In the genomic region with DNA sequence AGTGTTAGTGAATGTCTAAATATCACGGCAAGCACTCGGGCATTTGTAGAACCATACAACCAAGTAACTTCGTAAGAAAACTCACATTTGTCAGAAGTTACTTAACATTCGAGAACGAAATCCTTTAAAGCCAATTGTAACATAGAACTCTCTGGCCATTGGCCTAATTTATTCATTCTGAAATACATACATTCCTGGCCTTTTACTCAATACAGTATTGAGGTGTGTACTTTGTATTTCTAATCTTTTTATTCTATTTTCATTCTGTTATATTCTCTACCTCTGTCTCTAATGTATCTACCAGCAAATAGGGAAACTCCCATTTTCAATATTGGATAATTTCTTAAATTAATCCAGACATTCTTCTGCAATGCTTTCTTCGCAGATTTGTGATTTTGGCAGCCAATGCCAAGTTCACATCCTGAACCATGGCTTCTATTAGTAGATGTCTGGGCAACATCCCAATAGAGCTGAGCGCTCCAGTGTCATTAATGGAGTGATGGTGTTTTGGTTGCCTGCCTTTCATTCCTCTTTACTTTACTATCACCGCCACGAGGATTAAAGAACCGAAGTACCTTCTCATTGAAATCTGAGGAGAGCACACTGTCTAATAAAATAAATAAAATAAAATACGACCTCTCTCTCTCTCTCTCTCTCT, we compare ENCODE assay signal across 13 mouse cellular contexts.
A peak's percentile ranks its signal among the peaks of the same experiment; 100 is the strongest.
DNase-seq lines count a peak whose midpoint lies in the region; TF ChIP-seq lines count a peak whose summit lies in the region.
"Had no signal": no experiment of that assay in that cellular context is flagged by ENCODE, and none has a peak within 500 bp of the region (broad histone marks: within the 10 kb centered on the region; RNA-seq: fewer than 3 reads in every experiment).

No protein-coding gene starts in this region.

- no peak overlapping the region; the same call in 1 of the 2 replicates for H3K27ac ChIP-seq in gastrocnemius, adult 2 months
- H3K27ac ChIP-seq: lung, embryonic 15.5 days; stomach, embryonic 15.5 days had no signal

- TF ChIP-seq POLR2A in brain, embryonic 14.5 days (IDR thresholded peaks at IDR 0.05; ENCODE audit: borderline replicate concordance, extremely low read depth, insufficient read depth, insufficient read length, poor library complexity, severe bottlenecking) = no peak

- no peak for TF ChIP-seq CTCF in gastrocnemius, adult 2 months (IDR thresholded peaks at IDR 0.05)
- no peak for TF ChIP-seq CTCF in brain, embryonic 14.5 days (IDR thresholded peaks at IDR 0.05; ENCODE audit: borderline replicate concordance, extremely low read depth, insufficient read depth, insufficient read length)

- no peak for DNase-seq in gastrocnemius, adult 2 months
- no peak for DNase-seq in gastrocnemius, postnatal 36 days
- peak; percentile 20 for DNase-seq in layer of hippocampus, adult 11-12 months (ENCODE audit: low spot score)
- DNase-seq in layer of hippocampus, postnatal 25 days (ENCODE audit: extremely low spot score in 1 of 2, low spot score in 1 of 2) = no peak
- peak; percentile 78 for DNase-seq in brain, embryonic 14.5 days (ENCODE audit: low read depth)
- DNase-seq in cerebellum, adult 9-10 months = peak; percentile 74
- DNase-seq in frontal cortex, postnatal 10 days (ENCODE audit: low spot score in 2 of 2) = no peak
- no peak for DNase-seq in natural killer cell, adult 2 months (ENCODE audit: low spot score in 2 of 2)
- DNase-seq: kidney, postnatal 36 days; thymus, postnatal 25 days had no signal

- intact Hi-C loops in gastrocnemius, adult 2 months (cut with DNase I) = no loop called here
- intact Hi-C loops in gastrocnemius, postnatal 36 days (cut with DNase I) = no loop called here

- H3K4me3 ChIP-seq in gastrocnemius, adult 2 months = peak overlapping the region; percentile 9; the same call in 1 of the 2 replicates
- H3K4me3 ChIP-seq: erythroblast, embryonic 14.5 days; lung, embryonic 15.5 days; stomach, embryonic 15.5 days had no signal

Comparison
In these comparisons a context has a peak if more than half of its experiments do, and no peak if none do; other contexts are left out.
1. DNase-seq: peak in layer of hippocampus, adult 11-12 months (single experiment), brain, embryonic 14.5 days (single experiment) and cerebellum, adult 9-10 months (single experiment); none in gastrocnemius, adult 2 months (single experiment), gastrocnemius, postnatal 36 days (0 of 2), layer of hippocampus, postnatal 25 days (0 of 2), frontal cortex, postnatal 10 days (0 of 2) and natural killer cell, adult 2 months (0 of 2).